Mouse (Mus musculus) limb, embryonic 12.5 days (tissue): ENCODE data around the gene Zfp423. TPM values are rescaled to one million over a fixed set of nuclear protein-coding genes. Genes with fewer than 3 reads are reported as not detected.
A peak's percentile ranks its signal among the peaks of the same experiment; 100 is the strongest.

Source experiments
- ATAC-seq: fragments of 200-750 bp; cut with Nextera tagmentation; 2 replicates; pipeline ENCODE4 v1.8.0; 2017; ENCODE audit warnings: low read depth, moderate TSS enrichment; ENCODE audit not compliant: insufficient number of reproducible peaks, insufficient read depth, low FRiP score, low TSS enrichment
- H3K27ac ChIP-seq: fragments of 300-500 bp; sonication (generic); 2 replicates; pipeline ENCODE4 v1.5.1; 2016; ENCODE audit warnings: mild to moderate bottlenecking, moderate library complexity
- H3K27me3 ChIP-seq: fragments of 300-500 bp; sonication (generic); 2 replicates; pipeline ENCODE4 v1.6.1; 2016; ENCODE audit warnings: mild to moderate bottlenecking, moderate library complexity
- H3K36me3 ChIP-seq: fragments of 300-500 bp; sonication (generic); 2 replicates; pipeline ENCODE4 v1.6.1; 2016; ENCODE audit warnings: mild to moderate bottlenecking, moderate library complexity
- H3K4me1 ChIP-seq: fragments of 300-500 bp; sonication (generic); replicated peaks from 2 replicates; pipeline ENCODE4 v1.6.1; 2016
- H3K4me2 ChIP-seq: fragments of 300-500 bp; sonication (generic); 2 replicates; pipeline ENCODE4 v1.6.1; 2016; ENCODE audit warnings: mild to moderate bottlenecking, moderate library complexity
- H3K4me3 ChIP-seq: fragments of 300-500 bp; sonication (generic); replicated peaks from 2 replicates; pipeline ENCODE4 v1.5.1; 2016; ENCODE audit warnings: mild to moderate bottlenecking
- H3K9ac ChIP-seq: fragments of 300-500 bp; sonication (generic); replicated peaks from 2 replicates; pipeline ENCODE4 v1.6.1; 2016; ENCODE audit warnings: mild to moderate bottlenecking, moderate library complexity
- H3K9me3 ChIP-seq: fragments of 300-500 bp; sonication (generic); 2 replicates; pipeline ENCODE4 v1.6.1; 2016; ENCODE audit warnings: mild to moderate bottlenecking, moderate library complexity
- WGBS: fragments of 180-500 bp; shearing (Covaris S2); methylation state at CpG from one replicate; pipeline ENCODE4 v1.1.7; 2016; 5-methylcytosine and 5-hydroxymethylcytosine counted together
- polyA plus RNA-seq: library from polyadenylated mRNA; unstranded; fragments of >200 nt; fragmentation: Nextera tagmentation; extraction: Ambion mirVana; gene quantifications from 2 replicates; pipeline ENCODE4 v1.2.1, GENCODE M21; 2016

The Zfp423 gene
- polyA plus RNA-seq, 1 experiment from 2014 or later = 40.3 TPM

- ATAC-seq = no peak
- Histone ChIP-seq H3K9ac (no peak overlapping the region), H3K4me3 (no peak overlapping the region), H3K27me3 (no peaks in the 10 kb centered on the region), H3K4me2 (no peak overlapping the region), H3K27ac (peak overlapping the region; percentile 72; the same call in 1 of the 2 replicates), H3K4me1 (peaks cover 83% of the 10 kb centered on the region), H3K9me3 (no peaks in the 10 kb centered on the region), H3K36me3 (no peaks in the 10 kb centered on the region; the same call in 1 of the 2 replicates)
- WGBS = 73% methylated on average over 10 of the region's 10 CpGs
Observed at GRCm38 (mm10) chr8:87927034-87927830, 32.2 kb downstream of the Zfp423 start.

DNA sequence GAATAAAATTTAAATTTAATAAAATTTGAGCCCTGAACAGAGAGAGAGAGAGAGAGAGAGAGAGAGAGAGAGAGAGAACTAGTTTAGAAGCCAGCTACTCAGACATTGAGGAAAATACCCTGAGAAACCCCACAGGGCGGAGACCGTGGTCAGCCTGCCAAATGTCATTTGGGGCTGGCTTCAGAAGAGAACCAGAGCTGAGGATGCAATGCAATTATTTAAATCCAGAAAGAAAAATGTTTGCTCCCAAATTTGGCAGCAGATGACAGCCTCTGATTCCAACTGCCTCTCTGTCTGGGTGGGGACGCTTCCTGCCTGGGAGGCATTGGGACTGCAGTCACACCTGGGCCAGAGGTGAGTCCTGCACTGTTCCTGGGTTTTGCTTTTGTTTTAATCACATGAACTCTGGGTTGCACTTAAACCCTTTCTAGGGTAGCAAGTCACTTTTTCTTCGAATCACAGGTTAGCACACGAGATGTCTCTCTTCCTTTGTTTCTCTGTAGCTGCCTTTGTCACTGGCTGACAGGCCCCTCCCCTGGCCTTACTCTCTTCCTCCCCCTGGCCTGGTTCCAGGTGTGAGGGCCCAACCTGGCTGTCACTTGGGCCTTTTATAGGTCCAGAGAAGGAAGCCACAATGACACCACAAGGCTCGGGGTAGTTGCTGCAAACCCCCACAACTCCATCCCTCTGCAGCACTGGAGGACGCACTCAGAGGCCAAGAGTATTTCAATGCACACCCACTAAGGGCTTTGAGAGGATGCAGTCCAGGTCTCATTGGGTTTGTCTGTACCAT lies 33.1 kb downstream of the Zfp423 start:
- no peak for ATAC-seq
- Histone ChIP-seq H3K4me1 (peaks cover 74% of the 10 kb centered on the region), H3K9ac (no peak overlapping the region)

GRCm38 (mm10) chr8:87922936-87923335 lies 36.5 kb downstream of the Zfp423 start:
- WGBS = 81% methylated on average over 6 of the region's 6 CpGs
- peaks cover 8% of the 10 kb centered on the region; the same call in 1 of the 2 replicates for H3K36me3 ChIP-seq
- no peak overlapping the region for H3K9ac ChIP-seq
- H3K27ac ChIP-seq = no peak overlapping the region; the same call in 1 of the 2 replicates
- H3K4me1 ChIP-seq = peaks cover 61% of the 10 kb centered on the region
- H3K4me3 ChIP-seq = no peak overlapping the region
- ATAC-seq = no peak
- H3K4me2 ChIP-seq = no peak overlapping the region
- H3K27me3 ChIP-seq = no peaks in the 10 kb centered on the region
- H3K9me3 ChIP-seq = no peaks in the 10 kb centered on the region

More for the DNA sequence above, 33.1 kb downstream of the Zfp423 start:
- Histone ChIP-seq H3K4me2 (no peak overlapping the region; the same call in 1 of the 2 replicates), H3K9me3 (no peaks in the 10 kb centered on the region), H3K36me3 (peaks cover 8% of the 10 kb centered on the region; the same call in 1 of the 2 replicates), H3K27ac (peak overlapping the region; percentile 72), H3K4me3 (no peak overlapping the region), H3K27me3 (no peaks in the 10 kb centered on the region)
- WGBS = 64% methylated on average over 7 of the region's 7 CpGs

DNA sequence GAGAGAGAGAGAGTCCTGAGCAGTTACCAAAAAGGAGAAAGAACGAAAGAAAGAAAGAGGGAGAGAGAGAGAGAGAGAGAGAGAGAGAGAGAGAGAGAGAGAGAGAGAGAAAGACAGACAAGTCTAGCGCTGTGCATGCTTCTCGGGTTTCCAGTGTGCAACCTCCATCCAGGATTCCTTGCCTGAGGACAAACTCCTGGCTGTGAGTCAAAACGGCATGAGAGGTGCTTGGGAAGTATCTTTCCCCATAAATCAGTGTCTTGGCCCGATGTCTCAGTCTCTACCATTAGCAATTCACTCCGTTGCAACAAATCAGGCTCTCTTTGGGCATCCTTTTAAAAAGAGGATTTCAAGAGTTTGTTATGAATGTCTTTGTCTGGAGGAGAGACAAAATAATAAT lies 36.9 kb downstream of the Zfp423 start:
- peaks cover 61% of the 10 kb centered on the region for H3K4me1 ChIP-seq
- no peaks in the 10 kb centered on the region for H3K9me3 ChIP-seq
- WGBS = 40% methylated on average over 6 of the region's 6 CpGs
- no peak overlapping the region for H3K4me3 ChIP-seq
- H3K36me3 ChIP-seq = peaks cover 8% of the 10 kb centered on the region; the same call in 1 of the 2 replicates
- H3K4me2 ChIP-seq = no peak overlapping the region
- ATAC-seq = no peak
- H3K27ac ChIP-seq = no peak overlapping the region
- H3K9ac ChIP-seq = no peak overlapping the region
- H3K27me3 ChIP-seq = no peaks in the 10 kb centered on the region

DNA sequence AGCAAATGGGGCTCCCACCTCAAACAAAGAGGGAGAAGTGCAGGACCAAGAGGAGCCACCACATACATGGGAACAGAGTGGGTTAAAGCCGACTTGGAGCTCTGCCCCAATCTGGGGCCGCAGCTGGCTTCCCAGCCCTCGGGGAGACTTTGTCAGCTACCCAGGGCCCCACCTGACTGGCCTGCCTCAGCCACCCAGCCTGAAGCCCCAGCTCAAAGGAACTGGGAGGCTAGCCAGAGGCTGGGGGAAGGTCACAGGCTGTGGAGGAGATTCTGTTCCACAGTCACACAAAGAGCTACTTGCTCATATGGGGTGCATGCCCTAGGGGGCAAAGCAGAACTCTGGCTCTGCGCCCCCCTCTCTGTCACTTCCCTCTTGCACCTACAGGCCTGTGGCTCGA lies 41.4 kb downstream of the Zfp423 start:
- 0 out of 2 replicates have a peak overlapping the region, but pooled peaks have one; percentile 1 for H3K9ac ChIP-seq
- peaks cover 64% of the 10 kb centered on the region for H3K4me1 ChIP-seq
- H3K27me3 ChIP-seq = no peaks in the 10 kb centered on the region
- peaks cover 8% of the 10 kb centered on the region; the same call in 1 of the 2 replicates for H3K36me3 ChIP-seq
- WGBS = 43% methylated on average over 5 of the region's 5 CpGs
- no peak overlapping the region for H3K4me2 ChIP-seq
- no peak for ATAC-seq
- no peak overlapping the region for H3K4me3 ChIP-seq
- no peaks in the 10 kb centered on the region for H3K9me3 ChIP-seq
- peak overlapping the region; percentile 47 for H3K27ac ChIP-seq

GRCm38 (mm10) chr8:87915763-87916162 lies 43.6 kb downstream of the Zfp423 start:
- peaks cover 78% of the 10 kb centered on the region for H3K4me1 ChIP-seq
- ATAC-seq = no peak

GRCm38 (mm10) chr8:87914247-87914967 lies 45.0 kb downstream of the Zfp423 start:
- no peak overlapping the region for H3K27ac ChIP-seq
- peaks cover 87% of the 10 kb centered on the region for H3K4me1 ChIP-seq
- ATAC-seq = no peak
- H3K9ac ChIP-seq = no peak overlapping the region
- no peaks in the 10 kb centered on the region for H3K9me3 ChIP-seq
- H3K36me3 ChIP-seq = no peaks in the 10 kb centered on the region
- H3K27me3 ChIP-seq = no peaks in the 10 kb centered on the region
- 70% methylated on average over 6 of the region's 6 CpGs for WGBS
- no peak overlapping the region for H3K4me2 ChIP-seq
- H3K4me3 ChIP-seq = no peak overlapping the region

More at GRCm38 (mm10) chr8:87915763-87916162, 43.6 kb downstream of the Zfp423 start:
- H3K4me3 ChIP-seq = no peak overlapping the region
- no peak overlapping the region for H3K4me2 ChIP-seq
- H3K27me3 ChIP-seq = no peaks in the 10 kb centered on the region
- no peak overlapping the region for H3K27ac ChIP-seq
- H3K9ac ChIP-seq = no peak overlapping the region
- no peaks in the 10 kb centered on the region for H3K9me3 ChIP-seq
- 85% methylated on average over 9 of the region's 9 CpGs for WGBS
- H3K36me3 ChIP-seq = no peaks in the 10 kb centered on the region

GRCm38 (mm10) chr8:87908940-87909339 lies 50.5 kb downstream of the Zfp423 start:
- H3K27ac ChIP-seq = no peak overlapping the region
- 89% methylated on average over 2 of the region's 2 CpGs for WGBS
- no peak overlapping the region for H3K4me2 ChIP-seq
- H3K27me3 ChIP-seq = no peaks in the 10 kb centered on the region
- no peaks in the 10 kb centered on the region for H3K9me3 ChIP-seq
- no peak overlapping the region for H3K4me3 ChIP-seq
- H3K4me1 ChIP-seq = peaks cover 83% of the 10 kb centered on the region
- no peak for ATAC-seq
- H3K36me3 ChIP-seq = peaks cover 1% of the 10 kb centered on the region; the same call in 1 of the 2 replicates
- no peak overlapping the region for H3K9ac ChIP-seq

GRCm38 (mm10) chr8:87905404-87905803 lies 54.0 kb downstream of the Zfp423 start:
- 64% methylated on average over 5 of the region's 5 CpGs for WGBS
- Histone ChIP-seq H3K4me1 (peaks cover 62% of the 10 kb centered on the region), H3K9ac (no peak overlapping the region), H3K9me3 (no peaks in the 10 kb centered on the region), H3K4me2 (0 out of 2 replicates have a peak overlapping the region, but pooled peaks have one; percentile 4), H3K4me3 (no peak overlapping the region), H3K36me3 (peaks cover 15% of the 10 kb centered on the region), H3K27me3 (no peaks in the 10 kb centered on the region), H3K27ac (peak overlapping the region; percentile 93)
- ATAC-seq = peak; percentile 81; the same call in 1 of the 2 replicates

GRCm38 (mm10) chr8:87904108-87904507 lies 55.3 kb downstream of the Zfp423 start:
- 60% methylated on average over 5 of the region's 5 CpGs for WGBS
- no peaks in the 10 kb centered on the region for H3K27me3 ChIP-seq
- H3K9me3 ChIP-seq = no peaks in the 10 kb centered on the region
- no peak for ATAC-seq
- no peak overlapping the region for H3K9ac ChIP-seq
- no peak overlapping the region for H3K4me3 ChIP-seq
- peaks cover 55% of the 10 kb centered on the region for H3K4me1 ChIP-seq
- H3K27ac ChIP-seq = peak overlapping the region; percentile 93
- peaks cover 15% of the 10 kb centered on the region for H3K36me3 ChIP-seq
- no peak overlapping the region for H3K4me2 ChIP-seq
